Mouse (Mus musculus): ENCODE results near the gene Tmem183a. TPM values are rescaled to one million over a fixed set of nuclear protein-coding genes. Genes with fewer than 3 reads are reported as not detected.

Gene Tmem183a
- polyA plus RNA-seq, 1 experiment: 133 TPM

- Histone ChIP-seq H3K4me1 (ENCODE audit: control insufficient read depth, insufficient read depth, insufficient read length, low read length) (peaks cover 9% of the 10 kb centered on the region), H3K4me3 (ENCODE audit: low read depth, low read length) (no peak overlapping the region), H3K27me3 (ENCODE audit: control insufficient read depth, insufficient read depth, low read length) (no peaks in the 10 kb centered on the region), H3K27ac (ENCODE audit: insufficient read depth, low read depth, low read length) (no peak overlapping the region), H3K36me3 (ENCODE audit: control insufficient read depth, insufficient read depth, low read length) (no peaks in the 10 kb centered on the region)
- 94% methylated on average over 18 of the region's 18 CpGs for WGBS
- peak; percentile 7; the same call in 1 of the 2 replicates for TF ChIP-seq CTCF (IDR thresholded peaks at IDR 0.05; ENCODE audit: extremely low read depth, insufficient read length, insufficient replicate concordance, low read depth, low read length)
- no peak for TF ChIP-seq POLR2A (IDR thresholded peaks at IDR 0.05; ENCODE audit: low read depth, low read length)
These were observed 21.8 kb downstream of the Tmem183a start for GRCm38 (mm10) chr1:134339757-134340619.

- H3K4me1 ChIP-seq (ENCODE audit: control insufficient read depth, insufficient read depth, insufficient read length, low read length): peaks cover 3% of the 10 kb centered on the region
- no peak for TF ChIP-seq POLR2A (IDR thresholded peaks at IDR 0.05; ENCODE audit: low read depth, low read length)
- TF ChIP-seq CTCF (IDR thresholded peaks at IDR 0.05; ENCODE audit: extremely low read depth, insufficient read length, insufficient replicate concordance, low read depth, low read length): no peak
- WGBS: 93% methylated on average over 7 of the region's 7 CpGs
These were observed 22.6 kb downstream of the Tmem183a start for GRCm38 (mm10) chr1:134339162-134339561.

GRCm38 (mm10) chr1:134336958-134337710 lies 24.6 kb downstream of the Tmem183a start:
- TF ChIP-seq POLR2A (IDR thresholded peaks at IDR 0.05; ENCODE audit: low read depth, low read length) (no peak), CTCF (IDR thresholded peaks at IDR 0.05; ENCODE audit: extremely low read depth, insufficient read length, insufficient replicate concordance, low read depth, low read length) (no peak)
- no peaks in the 10 kb centered on the region for H3K36me3 ChIP-seq (ENCODE audit: control insufficient read depth, insufficient read depth, low read length)
- H3K27me3 ChIP-seq (ENCODE audit: control insufficient read depth, insufficient read depth, low read length): no peaks in the 10 kb centered on the region
- H3K27ac ChIP-seq (ENCODE audit: insufficient read depth, low read depth, low read length): no peak overlapping the region
- 44% methylated on average over 11 of the region's 11 CpGs for WGBS
- no peak overlapping the region for H3K4me3 ChIP-seq (ENCODE audit: low read depth, low read length)
- peaks cover 2% of the 10 kb centered on the region; the same call in 1 of the 2 replicates for H3K4me1 ChIP-seq (ENCODE audit: control insufficient read depth, insufficient read depth, insufficient read length, low read length)

More at GRCm38 (mm10) chr1:134339162-134339561, 22.6 kb downstream of the Tmem183a start:
- no peaks in the 10 kb centered on the region for H3K27me3 ChIP-seq (ENCODE audit: control insufficient read depth, insufficient read depth, low read length)
- no peak overlapping the region for H3K27ac ChIP-seq (ENCODE audit: insufficient read depth, low read depth, low read length)
- no peak overlapping the region for H3K4me3 ChIP-seq (ENCODE audit: low read depth, low read length)
- H3K36me3 ChIP-seq (ENCODE audit: control insufficient read depth, insufficient read depth, low read length): no peaks in the 10 kb centered on the region

GRCm38 (mm10) chr1:134335924-134336810 lies 25.6 kb downstream of the Tmem183a start:
- Histone ChIP-seq H3K27me3 (ENCODE audit: control insufficient read depth, insufficient read depth, low read length) (no peaks in the 10 kb centered on the region), H3K36me3 (ENCODE audit: control insufficient read depth, insufficient read depth, low read length) (no peaks in the 10 kb centered on the region), H3K4me3 (ENCODE audit: low read depth, low read length) (no peak overlapping the region), H3K27ac (ENCODE audit: insufficient read depth, low read depth, low read length) (no peak overlapping the region), H3K4me1 (ENCODE audit: control insufficient read depth, insufficient read depth, insufficient read length, low read length) (peaks cover 2% of the 10 kb centered on the region; the same call in 1 of the 2 replicates)
- TF ChIP-seq CTCF (IDR thresholded peaks at IDR 0.05; ENCODE audit: extremely low read depth, insufficient read length, insufficient replicate concordance, low read depth, low read length) (no peak), POLR2A (IDR thresholded peaks at IDR 0.05; ENCODE audit: low read depth, low read length) (no peak)
- WGBS: 67% methylated on average over 12 of the region's 12 CpGs

GRCm38 (mm10) chr1:134335211-134335923 lies 26.4 kb downstream of the Tmem183a start:
- Histone ChIP-seq H3K27me3 (ENCODE audit: control insufficient read depth, insufficient read depth, low read length) (no peaks in the 10 kb centered on the region), H3K4me1 (ENCODE audit: control insufficient read depth, insufficient read depth, insufficient read length, low read length) (peaks cover 2% of the 10 kb centered on the region; the same call in 1 of the 2 replicates), H3K4me3 (ENCODE audit: low read depth, low read length) (no peak overlapping the region), H3K36me3 (ENCODE audit: control insufficient read depth, insufficient read depth, low read length) (no peaks in the 10 kb centered on the region), H3K27ac (ENCODE audit: insufficient read depth, low read depth, low read length) (no peak overlapping the region)
- TF ChIP-seq CTCF (IDR thresholded peaks at IDR 0.05; ENCODE audit: extremely low read depth, insufficient read length, insufficient replicate concordance, low read depth, low read length): no peak
- TF ChIP-seq POLR2A (IDR thresholded peaks at IDR 0.05; ENCODE audit: low read depth, low read length): no peak
- WGBS: 71% methylated on average over 13 of the region's 13 CpGs
